Mouse (Mus musculus) ES-Bruce4 (cell line): ENCODE data around the gene Olfr669. TPM values are rescaled to one million over a fixed set of nuclear protein-coding genes. Genes with fewer than 3 reads are reported as not detected.
"Not testable (repeated sequence)": the region's sequence is repeated elsewhere in the genome, so short reads cannot be mapped to it uniquely, and the experiment has no call there.

Experiments
- H3K27ac ChIP-seq: 2 replicates; pipeline ENCODE4 v1.5.1; 2012; ENCODE audit warnings: low read length, inconsistent platforms; ENCODE audit not compliant: insufficient read depth
- H3K27me3 ChIP-seq: 2 replicates; pipeline ENCODE4 v1.6.1; 2012; ENCODE audit warnings: mild to moderate bottlenecking, low read length, inconsistent platforms; ENCODE audit not compliant: control insufficient read depth, poor library complexity, insufficient read depth, severe bottlenecking
- H3K36me3 ChIP-seq: 2 replicates; pipeline ENCODE4 v1.6.1; 2012; ENCODE audit warnings: inconsistent platforms, mild to moderate bottlenecking, low read length, moderate library complexity; ENCODE audit not compliant: control insufficient read depth, poor library complexity, insufficient read depth, severe bottlenecking
- H3K4me1 ChIP-seq: one replicate; pipeline ENCODE4 v1.8.1; 2011; ENCODE audit warnings: low read length; ENCODE audit not compliant: control insufficient read depth, insufficient read depth
- H3K4me3 ChIP-seq: 2 replicates; pipeline ENCODE4 v1.5.1; 2011; ENCODE audit warnings: low read depth, mild to moderate bottlenecking, low read length
- H3K9ac ChIP-seq: 2 replicates; pipeline ENCODE4 v1.6.1; 2012; ENCODE audit warnings: low read depth, mild to moderate bottlenecking, inconsistent platforms; ENCODE audit not compliant: poor library complexity, severe bottlenecking
- H3K9me3 ChIP-seq: replicated peaks from 2 replicates; pipeline ENCODE4 v1.6.1; 2012; ENCODE audit warnings: mild to moderate bottlenecking, low read length, inconsistent platforms; ENCODE audit not compliant: control insufficient read depth, poor library complexity, insufficient read depth, severe bottlenecking
- CTCF ChIP-seq: IDR thresholded peaks from one replicate; pipeline ENCODE4 v1.8.1; 2011; ENCODE audit warnings: low read depth, low read length
- EP300 ChIP-seq: IDR thresholded peaks from 2 replicates; pipeline ENCODE4 v1.6.1; 2011; ENCODE audit warnings: low read depth, low read length; ENCODE audit not compliant: insufficient read depth
- POLR2A ChIP-seq: IDR thresholded peaks from one replicate; pipeline ENCODE4 v1.8.1; 2011; ENCODE audit warnings: low read length; ENCODE audit not compliant: insufficient read depth
- polyA plus RNA-seq: library from polyadenylated mRNA; stranded (reverse); fragments of >200 nt; gene quantifications from 2 replicates; pipeline ENCODE4 v1.2.4, GENCODE M21; 2011; ENCODE audit warnings: low read depth; ENCODE audit not compliant: missing spikeins, insufficient read depth, insufficient read length

The Olfr669 gene
- polyA plus RNA-seq: not detected in 2 replicates

GRCm38 (mm10) chr7:104933940-104934339 lies at the start of gene Olfr669:
TSS of gene Olfr669 (plus strand) at chr7:104934240.
- Histone ChIP-seq H3K4me3 (no peak within 1 kb of the TSS), H3K36me3 (no peaks in the 10 kb centered on the region), H3K9me3 (no peaks in the 10 kb centered on the region), H3K27ac (no peak within 1 kb of the TSS), H3K27me3 (no peaks in the 10 kb centered on the region), H3K4me1 (no peaks in the 10 kb centered on the region), H3K9ac (no peak within 1 kb of the TSS)
- TF ChIP-seq EP300 (no peak), POLR2A (no peak), CTCF (no peak)

- TF ChIP-seq CTCF (no peak), POLR2A (no peak), EP300 (no peak)
These were observed 38.2 kb upstream of the Olfr669 start, which contains the start of gene Olfr666 for GRCm38 (mm10) chr7:104895852-104896251. TSS of gene Olfr666 (minus strand) at chr7:104895952.

DNA sequence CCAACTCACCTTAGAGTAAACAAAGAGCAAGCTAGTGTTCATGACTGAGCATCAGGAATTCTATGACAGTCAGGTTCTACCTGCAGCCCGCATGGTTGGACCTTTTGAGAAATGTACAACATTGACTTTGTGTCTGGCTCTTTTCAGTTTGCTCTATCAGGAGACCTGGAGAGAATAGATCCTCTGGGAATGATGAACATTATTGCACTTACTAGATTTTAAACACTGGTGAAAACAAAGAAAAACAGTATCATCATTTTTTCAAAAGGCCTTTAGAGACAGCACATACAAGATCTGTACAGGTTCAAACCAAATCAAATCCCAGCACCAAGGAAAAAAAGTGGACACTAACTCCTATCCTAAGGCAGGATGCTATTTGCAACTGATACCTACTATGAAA lies 12.7 kb upstream of the Olfr669 start, which contains the start of gene Olfr667:
Gene Olfr667, minus strand, starts transcription at position 101 of the 400 bp plus-strand sequence.
- Histone ChIP-seq H3K36me3 (no peaks in the 10 kb centered on the region), H3K27ac (no peak within 1 kb of the TSS), H3K9me3 (no peaks in the 10 kb centered on the region), H3K9ac (no peak within 1 kb of the TSS), H3K4me1 (no peaks in the 10 kb centered on the region), H3K27me3 (no peaks in the 10 kb centered on the region), H3K4me3 (no peak within 1 kb of the TSS)
- TF ChIP-seq CTCF (no peak), POLR2A (no peak)

More at GRCm38 (mm10) chr7:104895852-104896251, 38.2 kb upstream of the Olfr669 start, which contains the start of gene Olfr666:
- no peaks in the 10 kb centered on the region for H3K4me1 ChIP-seq
- no peaks in the 10 kb centered on the region for H3K36me3 ChIP-seq
- no peak within 1 kb of the TSS for H3K27ac ChIP-seq
- no peak within 1 kb of the TSS for H3K4me3 ChIP-seq
- H3K27me3 ChIP-seq: no peaks in the 10 kb centered on the region
- H3K9me3 ChIP-seq: no peaks in the 10 kb centered on the region
- H3K9ac ChIP-seq: no peak within 1 kb of the TSS

DNA sequence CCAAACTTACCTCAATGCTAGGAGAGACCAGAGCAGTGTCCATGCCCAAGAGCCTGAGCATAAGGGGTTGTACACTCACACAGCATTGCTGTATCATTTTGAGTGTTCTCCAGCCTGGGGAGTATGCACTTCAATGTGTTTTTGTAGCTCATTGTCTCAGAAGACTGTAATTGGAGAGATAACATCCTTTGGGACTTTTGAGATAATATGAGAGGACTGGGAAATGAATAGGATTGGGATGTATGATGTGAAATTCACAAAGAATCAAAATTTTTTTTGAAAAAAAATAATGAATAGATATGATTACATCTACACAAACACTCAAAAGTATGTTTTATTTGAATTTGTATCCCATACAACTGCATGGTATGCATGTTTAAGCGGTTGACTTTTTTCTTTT lies 6.1 kb upstream of the Olfr669 start, which contains the start of gene Olfr668:
Gene Olfr668, minus strand, starts transcription at position 101 of the 400 bp plus-strand sequence.
- Histone ChIP-seq H3K27ac (no peak within 1 kb of the TSS), H3K9ac (no peak within 1 kb of the TSS), H3K4me1 (no peaks in the 10 kb centered on the region), H3K27me3 (no peaks in the 10 kb centered on the region), H3K4me3 (no peak within 1 kb of the TSS), H3K36me3 (no peaks in the 10 kb centered on the region), H3K9me3 (no peaks in the 10 kb centered on the region)
- no peak for TF ChIP-seq CTCF
- no peak for TF ChIP-seq EP300
- no peak for TF ChIP-seq POLR2A

DNA sequence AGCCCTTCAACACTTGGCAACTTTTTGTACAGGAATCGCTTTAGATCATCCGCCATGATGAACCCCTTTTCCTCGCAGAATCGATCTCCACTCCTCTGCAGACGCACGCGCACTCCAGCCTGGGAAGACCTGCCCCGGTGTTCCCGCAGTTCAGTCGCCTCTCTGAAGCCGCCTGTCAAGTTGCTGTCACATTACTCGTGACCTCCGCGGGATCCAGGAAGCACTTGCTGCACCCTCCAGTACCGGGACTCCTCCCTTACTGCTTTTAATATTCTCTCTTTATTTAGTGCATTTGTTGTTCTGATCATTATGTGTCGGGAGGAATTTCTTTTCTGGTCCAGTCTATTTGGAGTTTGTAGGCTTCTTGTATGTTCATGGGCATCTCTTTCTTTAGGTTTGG lies 16.2 kb downstream of the Olfr669 start:
- not testable (repeated sequence) for H3K9ac ChIP-seq, H3K4me3 ChIP-seq, H3K36me3 ChIP-seq, H3K9me3 ChIP-seq, H3K27me3 ChIP-seq, H3K4me1 ChIP-seq, H3K27ac ChIP-seq

DNA sequence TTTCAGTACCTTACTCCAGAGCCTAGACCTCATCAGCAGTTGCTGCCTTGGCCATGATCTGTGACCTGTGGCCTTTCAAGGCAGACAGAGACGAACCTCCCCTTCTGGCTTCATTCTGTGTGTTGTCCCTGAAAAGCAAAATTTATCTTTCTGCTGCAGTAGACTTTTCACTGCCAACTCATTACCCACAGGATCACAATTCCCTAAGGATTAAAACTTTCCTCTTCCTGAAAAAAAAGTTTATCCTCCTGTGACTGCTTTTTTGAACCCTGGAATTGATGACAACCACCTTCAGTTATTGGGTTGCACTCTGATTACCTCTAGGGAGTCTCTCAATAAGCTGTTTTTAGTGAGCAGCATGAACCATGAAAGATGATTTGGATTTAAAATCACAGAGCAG lies 28.5 kb downstream of the Olfr669 start, which contains the start of gene Olfr670:
Gene Olfr670, minus strand, starts transcription at position 101 of the 400 bp plus-strand sequence.
- Histone ChIP-seq H3K4me3 (no peak within 1 kb of the TSS), H3K9me3 (no peaks in the 10 kb centered on the region), H3K9ac (no peak within 1 kb of the TSS), H3K27ac (no peak within 1 kb of the TSS), H3K4me1 (no peaks in the 10 kb centered on the region), H3K36me3 (no peaks in the 10 kb centered on the region), H3K27me3 (no peaks in the 10 kb centered on the region)
- TF ChIP-seq CTCF (no peak), EP300 (no peak), POLR2A (no peak)

GRCm38 (mm10) chr7:104972507-104972906 lies 38.5 kb downstream of the Olfr669 start:
- H3K27me3 ChIP-seq, H3K27ac ChIP-seq, H3K4me3 ChIP-seq: not testable (repeated sequence)

More at GRCm38 (mm10) chr7:104972507-104972906, 38.5 kb downstream of the Olfr669 start:
- not testable (repeated sequence) for H3K9ac ChIP-seq, H3K4me1 ChIP-seq, H3K36me3 ChIP-seq, H3K9me3 ChIP-seq
